Mouse (Mus musculus): ENCODE measurements around the gene Hist1h2ai.

- TF ChIP-seq CTCF (IDR thresholded peaks at IDR 0.05), result peak; percentile 51
- 0 out of 2 replicates have a peak, but pooled peaks have one; percentile 33 for TF ChIP-seq EP300 (IDR thresholded peaks at IDR 0.05)
Measured at GRCm38 (mm10) chr13:21753524-21754285, 37.5 kb downstream of the Hist1h2ai start, which contains the start of the genes Hist1h2ak and Hist1h2bn.

Data from lung, postnatal 0 days (tissue).